Mouse (Mus musculus): ENCODE results near the gene Lrrn4. TPM values are rescaled to one million over a fixed set of nuclear protein-coding genes. Genes with fewer than 3 reads are reported as not detected.

The Lrrn4 gene
- polyA plus RNA-seq, 1 experiment, result not detected

- 64% methylated on average over 2 of the region's 2 CpGs for WGBS
- Histone ChIP-seq H3K4me1 (ENCODE audit: control insufficient read depth, insufficient read depth, low read length) (no peaks in the 10 kb centered on the region), H3K4me3 (ENCODE audit: insufficient read depth, low read depth, low read length) (no peak overlapping the region), H3K27ac (ENCODE audit: insufficient read depth, low read depth, low read length) (no peak overlapping the region)
- TF ChIP-seq CTCF (IDR thresholded peaks at IDR 0.05; ENCODE audit: insufficient read depth, low read depth, low read length) (no peak), POLR2A (IDR thresholded peaks at IDR 0.05; ENCODE audit: insufficient read depth, low read depth, low read length) (no peak)
Observed at GRCm38 (mm10) chr2:132904961-132905360, 24.3 kb upstream of the Lrrn4 start.

- TF ChIP-seq CTCF (IDR thresholded peaks at IDR 0.05; ENCODE audit: insufficient read depth, low read depth, low read length) (no peak), POLR2A (IDR thresholded peaks at IDR 0.05; ENCODE audit: insufficient read depth, low read depth, low read length) (no peak)
- Histone ChIP-seq H3K4me1 (ENCODE audit: control insufficient read depth, insufficient read depth, low read length) (no peaks in the 10 kb centered on the region), H3K27ac (ENCODE audit: insufficient read depth, low read depth, low read length) (no peak overlapping the region), H3K4me3 (ENCODE audit: insufficient read depth, low read depth, low read length) (no peak overlapping the region)
- 38% methylated on average over 3 of the region's 3 CpGs for WGBS
Observed at GRCm38 (mm10) chr2:132903498-132903897, 22.8 kb upstream of the Lrrn4 start.

- Histone ChIP-seq H3K27ac (ENCODE audit: insufficient read depth, low read depth, low read length) (no peak overlapping the region), H3K4me3 (ENCODE audit: insufficient read depth, low read depth, low read length) (no peak overlapping the region), H3K4me1 (ENCODE audit: control insufficient read depth, insufficient read depth, low read length) (no peaks in the 10 kb centered on the region)
- WGBS, result 71% methylated on average over 4 of the region's 4 CpGs
- TF ChIP-seq POLR2A (IDR thresholded peaks at IDR 0.05; ENCODE audit: insufficient read depth, low read depth, low read length) (no peak), CTCF (IDR thresholded peaks at IDR 0.05; ENCODE audit: insufficient read depth, low read depth, low read length) (no peak)
Observed at GRCm38 (mm10) chr2:132902056-132902455, 21.4 kb upstream of the Lrrn4 start.

GRCm38 (mm10) chr2:132901636-132902035 is 20.9 kb upstream of the Lrrn4 start:
- Histone ChIP-seq H3K27ac (ENCODE audit: insufficient read depth, low read depth, low read length) (no peak overlapping the region), H3K4me3 (ENCODE audit: insufficient read depth, low read depth, low read length) (no peak overlapping the region), H3K4me1 (ENCODE audit: control insufficient read depth, insufficient read depth, low read length) (no peaks in the 10 kb centered on the region)
- TF ChIP-seq POLR2A (IDR thresholded peaks at IDR 0.05; ENCODE audit: insufficient read depth, low read depth, low read length) (no peak), CTCF (IDR thresholded peaks at IDR 0.05; ENCODE audit: insufficient read depth, low read depth, low read length) (no peak)
- 77% methylated on average over 4 of the region's 4 CpGs for WGBS

- Histone ChIP-seq H3K4me1 (ENCODE audit: control insufficient read depth, insufficient read depth, low read length) (no peaks in the 10 kb centered on the region), H3K27ac (ENCODE audit: insufficient read depth, low read depth, low read length) (no peak overlapping the region), H3K4me3 (ENCODE audit: insufficient read depth, low read depth, low read length) (no peak overlapping the region)
- TF ChIP-seq CTCF (IDR thresholded peaks at IDR 0.05; ENCODE audit: insufficient read depth, low read depth, low read length) (no peak), POLR2A (IDR thresholded peaks at IDR 0.05; ENCODE audit: insufficient read depth, low read depth, low read length) (no peak)
- 74% methylated on average over 1 of the region's 1 CpGs for WGBS
Observed at GRCm38 (mm10) chr2:132900596-132900995, 19.9 kb upstream of the Lrrn4 start.

- H3K4me1 ChIP-seq (ENCODE audit: control insufficient read depth, insufficient read depth, low read length), result no peaks in the 10 kb centered on the region
- 45% methylated on average over 1 of the region's 1 CpGs for WGBS
- TF ChIP-seq POLR2A (IDR thresholded peaks at IDR 0.05; ENCODE audit: insufficient read depth, low read depth, low read length), result no peak
- TF ChIP-seq CTCF (IDR thresholded peaks at IDR 0.05; ENCODE audit: insufficient read depth, low read depth, low read length), result no peak
- no peak overlapping the region for H3K27ac ChIP-seq (ENCODE audit: insufficient read depth, low read depth, low read length)
- no peak overlapping the region for H3K4me3 ChIP-seq (ENCODE audit: insufficient read depth, low read depth, low read length)
Observed at GRCm38 (mm10) chr2:132898211-132898610, 17.5 kb upstream of the Lrrn4 start.

GRCm38 (mm10) chr2:132893826-132894225 is 13.1 kb upstream of the Lrrn4 start:
- 57% methylated on average over 5 of the region's 5 CpGs for WGBS

GRCm38 (mm10) chr2:132885312-132885711 is 4.6 kb upstream of the Lrrn4 start:
- TF ChIP-seq POLR2A (IDR thresholded peaks at IDR 0.05; ENCODE audit: insufficient read depth, low read depth, low read length), result no peak
- no peak for TF ChIP-seq CTCF (IDR thresholded peaks at IDR 0.05; ENCODE audit: insufficient read depth, low read depth, low read length)
- no peak overlapping the region for H3K27ac ChIP-seq (ENCODE audit: insufficient read depth, low read depth, low read length)
- H3K4me1 ChIP-seq (ENCODE audit: control insufficient read depth, insufficient read depth, low read length), result no peaks in the 10 kb centered on the region
- no peak overlapping the region for H3K4me3 ChIP-seq (ENCODE audit: insufficient read depth, low read depth, low read length)
- WGBS, result 89% methylated on average over 7 of the region's 7 CpGs

More at GRCm38 (mm10) chr2:132893826-132894225, 13.1 kb upstream of the Lrrn4 start:
- no peak overlapping the region for H3K27ac ChIP-seq (ENCODE audit: insufficient read depth, low read depth, low read length)
- TF ChIP-seq CTCF (IDR thresholded peaks at IDR 0.05; ENCODE audit: insufficient read depth, low read depth, low read length), result no peak
- no peak for TF ChIP-seq POLR2A (IDR thresholded peaks at IDR 0.05; ENCODE audit: insufficient read depth, low read depth, low read length)
- H3K4me3 ChIP-seq (ENCODE audit: insufficient read depth, low read depth, low read length), result no peak overlapping the region
- no peaks in the 10 kb centered on the region for H3K4me1 ChIP-seq (ENCODE audit: control insufficient read depth, insufficient read depth, low read length)

GRCm38 (mm10) chr2:132884303-132884967 is 3.7 kb upstream of the Lrrn4 start:
- WGBS, result 79% methylated on average over 8 of the region's 8 CpGs
- Histone ChIP-seq H3K27ac (ENCODE audit: insufficient read depth, low read depth, low read length) (no peak overlapping the region), H3K4me1 (ENCODE audit: control insufficient read depth, insufficient read depth, low read length) (peaks cover 4% of the 10 kb centered on the region), H3K4me3 (ENCODE audit: insufficient read depth, low read depth, low read length) (no peak overlapping the region)
- TF ChIP-seq POLR2A (IDR thresholded peaks at IDR 0.05; ENCODE audit: insufficient read depth, low read depth, low read length) (no peak), CTCF (IDR thresholded peaks at IDR 0.05; ENCODE audit: insufficient read depth, low read depth, low read length) (no peak)

Measured in olfactory bulb, adult 2 months (tissue).